Mouse (Mus musculus) adrenal gland, adult (tissue): Measurements from ENCODE around the gene Btg4.
A peak's percentile ranks its signal among the peaks of the same experiment; 100 is the strongest.

ENCODE experiments used
- DNase-seq, 2 experiments: peaks; one replicate each; pipeline ENCODE4 v3.0.0; 2022 to 2023; ENCODE audit warnings: low spot score in 1 of 2; ENCODE audit not compliant: inconsistent age in 2 of 2

The Btg4 gene

GRCm38 (mm10) chr9:51060601-51061000 is at the start of gene Btg4:
Gene Btg4, plus strand, starts transcription at chr9:51060901.
- no peak for DNase-seq

GRCm38 (mm10) chr9:51013644-51014043 is 47.1 kb upstream of the Btg4 start:
- DNase-seq = no peak

- peak; percentile 25 to 64 for DNase-seq
These were observed 45.0 kb upstream of the Btg4 start for GRCm38 (mm10) chr9:51015732-51016131.

- no peak for DNase-seq
These were observed 41.0 kb upstream of the Btg4 start for GRCm38 (mm10) chr9:51019670-51020069.

GRCm38 (mm10) chr9:51020351-51020750 is 40.4 kb upstream of the Btg4 start:
- DNase-seq = no peak

GRCm38 (mm10) chr9:51021123-51021795 is 39.4 kb upstream of the Btg4 start:
- no peak for DNase-seq

- no peak for DNase-seq
These were observed 33.7 kb upstream of the Btg4 start for GRCm38 (mm10) chr9:51026952-51027351.

- peak in 1 of 2 experiments; percentile 36 for DNase-seq
These were observed 30.6 kb upstream of the Btg4 start for GRCm38 (mm10) chr9:51030147-51030546.

GRCm38 (mm10) chr9:51031603-51032002 is 29.1 kb upstream of the Btg4 start:
- no peak for DNase-seq

- no peak for DNase-seq
These were observed 28.4 kb upstream of the Btg4 start for GRCm38 (mm10) chr9:51032291-51032690.

GRCm38 (mm10) chr9:51032785-51033529 is 27.7 kb upstream of the Btg4 start:
- DNase-seq = no peak

GRCm38 (mm10) chr9:51041491-51041980 is 19.2 kb upstream of the Btg4 start:
- DNase-seq = no peak

GRCm38 (mm10) chr9:51042136-51042535 is 18.6 kb upstream of the Btg4 start:
- DNase-seq = no peak

GRCm38 (mm10) chr9:51052180-51052579 is 8.5 kb upstream of the Btg4 start:
- DNase-seq = peak in 1 of 2 experiments; percentile 60

- no peak for DNase-seq
These were observed 4.1 kb upstream of the Btg4 start for GRCm38 (mm10) chr9:51056360-51057324.

GRCm38 (mm10) chr9:51058951-51059521 is 1.7 kb upstream of the Btg4 start:
- peak; percentile 11 to 71 for DNase-seq

- peak in 1 of 2 experiments; percentile 42 for DNase-seq
These were observed 7.5 kb downstream of the Btg4 start for GRCm38 (mm10) chr9:51068202-51068601.

GRCm38 (mm10) chr9:51070801-51071200 is 10.1 kb downstream of the Btg4 start:
- DNase-seq = peak; percentile 54 to 74

- DNase-seq = peak; percentile 20 to 42
These were observed 15.1 kb downstream of the Btg4 start for GRCm38 (mm10) chr9:51075780-51076179.

- peak in 1 of 2 experiments; percentile 58 for DNase-seq
These were observed 15.7 kb downstream of the Btg4 start for GRCm38 (mm10) chr9:51076300-51076978.
